Mouse (Mus musculus): ENCODE data around the gene Arpp19. TPM values are rescaled to one million over a fixed set of nuclear protein-coding genes. Genes with fewer than 3 reads are reported as not detected.

Gene Arpp19
- total and polyA plus RNA-seq, 2 experiments from 2014 or later, result 94.0 to 188 TPM

DNA sequence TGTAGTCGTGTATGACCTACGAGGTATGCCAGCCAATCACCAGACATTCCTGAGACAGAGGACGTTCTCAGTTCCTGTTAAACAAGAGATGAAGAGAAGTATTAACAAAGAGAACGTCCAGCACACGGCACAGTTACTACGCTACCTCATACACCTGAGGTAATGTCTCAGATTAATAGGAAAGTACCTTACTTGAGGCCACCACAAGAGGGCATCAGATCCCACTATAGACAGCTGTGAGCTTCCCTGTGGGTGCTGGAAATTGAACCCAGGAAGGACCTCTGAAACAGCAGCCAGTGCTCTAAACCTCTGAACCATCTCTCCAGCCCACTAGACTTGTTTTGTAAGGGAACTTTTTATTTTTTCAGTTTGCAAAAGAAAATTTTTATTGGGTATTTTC, 11.7 kb upstream of the Arpp19 start:
- H3K4me3 ChIP-seq (ENCODE audit: low read depth, low read length), result no peak overlapping the region
- WGBS, result 75% methylated on average over 6 of the region's 6 CpGs
- H3K36me3 ChIP-seq (ENCODE audit: insufficient read depth, low read length), result peaks cover 27% of the 10 kb centered on the region
- DNase-seq (ENCODE audit: low spot score) (no peak), ATAC-seq (ENCODE audit: low FRiP score) (no peak)
- no peak overlapping the region for H3K4me2 ChIP-seq (ENCODE audit: low read depth, low read length, poor library complexity, severe bottlenecking)
- H3K27me3 ChIP-seq (ENCODE audit: insufficient read depth, low read length), result no peaks in the 10 kb centered on the region
- H3K9ac ChIP-seq (replicated peaks; ENCODE audit: low read length, poor library complexity, severe bottlenecking), result no peak overlapping the region
- no peaks in the 10 kb centered on the region for H3K4me1 ChIP-seq (ENCODE audit: insufficient read depth, low read length)
- H3K27ac ChIP-seq (ENCODE audit: low read depth, low read length), result no peak overlapping the region
- no peaks in the 10 kb centered on the region for H3K9me3 ChIP-seq (ENCODE audit: low read length)
- peak; percentile 66 for TF ChIP-seq CTCF (IDR thresholded peaks at IDR 0.05)

DNA sequence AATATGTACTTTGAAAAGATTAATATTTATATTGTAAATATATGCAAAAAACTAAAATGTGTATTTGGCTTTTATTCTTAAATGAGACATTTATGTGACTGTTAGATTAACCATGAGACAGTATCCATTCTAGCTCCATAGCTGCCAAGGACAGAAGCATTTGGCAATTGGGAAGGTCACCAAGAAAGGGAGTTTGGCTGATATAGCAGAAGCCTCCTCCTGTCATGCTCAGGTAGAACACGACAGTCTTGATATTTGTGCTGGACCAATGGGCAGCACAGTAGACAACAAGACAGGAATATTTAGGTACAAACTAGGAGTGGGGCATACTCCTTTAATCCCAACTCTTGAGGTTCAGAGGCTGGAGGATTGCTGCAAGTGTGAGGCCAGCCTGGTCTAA, 5.0 kb upstream of the Arpp19 start:
- Histone ChIP-seq H3K9ac (replicated peaks; ENCODE audit: low read length, poor library complexity, severe bottlenecking) (no peak overlapping the region), H3K27me3 (ENCODE audit: insufficient read depth, low read length) (no peaks in the 10 kb centered on the region), H3K4me2 (ENCODE audit: low read depth, low read length, poor library complexity, severe bottlenecking) (no peak overlapping the region), H3K9me3 (ENCODE audit: low read length) (no peaks in the 10 kb centered on the region), H3K4me3 (ENCODE audit: low read depth, low read length) (no peak overlapping the region), H3K4me1 (ENCODE audit: insufficient read depth, low read length) (no peaks in the 10 kb centered on the region), H3K36me3 (ENCODE audit: insufficient read depth, low read length) (peaks cover 11% of the 10 kb centered on the region), H3K27ac (ENCODE audit: low read depth, low read length) (no peak overlapping the region)
- DNase-seq (ENCODE audit: low spot score) (no peak), ATAC-seq (ENCODE audit: low FRiP score) (no peak)
- WGBS, result 96% methylated on average over 1 of the region's 1 CpGs
- no peak for TF ChIP-seq CTCF (IDR thresholded peaks at IDR 0.05)

GRCm38 (mm10) chr9:75033141-75033540, 4.3 kb upstream of the Arpp19 start:
- no peaks in the 10 kb centered on the region for H3K4me1 ChIP-seq (ENCODE audit: insufficient read depth, low read length)
- 36% methylated on average over 7 of the region's 7 CpGs for whole genome bisulfite sequencing
- no peak overlapping the region for H3K4me3 ChIP-seq (ENCODE audit: low read depth, low read length)
- no peak for ATAC-seq (ENCODE audit: low FRiP score)
- H3K27ac ChIP-seq (ENCODE audit: low read depth, low read length), result no peak overlapping the region
- peak; percentile 50 for DNase-seq (ENCODE audit: low spot score)
- H3K9ac ChIP-seq (replicated peaks; ENCODE audit: low read length, poor library complexity, severe bottlenecking), result no peak overlapping the region
- no peaks in the 10 kb centered on the region for H3K9me3 ChIP-seq (ENCODE audit: low read length)
- H3K36me3 ChIP-seq (ENCODE audit: insufficient read depth, low read length), result peaks cover 10% of the 10 kb centered on the region
- peak; percentile 75 for TF ChIP-seq CTCF (IDR thresholded peaks at IDR 0.05)
- H3K27me3 ChIP-seq (ENCODE audit: insufficient read depth, low read length), result no peaks in the 10 kb centered on the region
- no peak overlapping the region for H3K4me2 ChIP-seq (ENCODE audit: low read depth, low read length, poor library complexity, severe bottlenecking)

DNA sequence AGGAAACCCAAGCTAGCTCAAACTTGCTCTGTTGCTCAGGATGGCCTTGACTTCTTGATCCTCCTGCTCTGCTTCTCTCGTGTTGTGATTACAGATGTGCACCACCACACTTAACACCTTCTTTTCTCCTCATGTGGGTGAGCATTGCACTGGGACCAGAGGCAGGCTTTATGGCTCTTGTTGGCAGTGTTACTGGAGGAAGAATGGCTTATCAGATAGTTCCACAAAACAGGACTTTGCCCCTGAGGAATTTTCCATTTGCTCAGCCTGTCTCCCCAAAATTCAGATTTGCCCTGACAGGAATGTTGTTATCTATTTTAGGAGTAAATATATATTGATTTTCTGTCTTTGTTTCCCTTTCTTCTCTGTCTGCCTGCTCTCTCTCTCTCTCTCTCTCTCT, 2.7 kb upstream of the Arpp19 start:
- no peak for ATAC-seq (ENCODE audit: low FRiP score)
- 67% methylated on average over 1 of the region's 1 CpGs for WGBS
- no peak for DNase-seq (ENCODE audit: low spot score)
- peaks cover 3% of the 10 kb centered on the region; the same call in 1 of the 2 replicates for H3K36me3 ChIP-seq (ENCODE audit: insufficient read depth, low read length)
- no peaks in the 10 kb centered on the region for H3K9me3 ChIP-seq (ENCODE audit: low read length)
- H3K27ac ChIP-seq (ENCODE audit: low read depth, low read length), result no peak overlapping the region
- H3K4me2 ChIP-seq (ENCODE audit: low read depth, low read length, poor library complexity, severe bottlenecking), result no peak overlapping the region
- H3K4me1 ChIP-seq (ENCODE audit: insufficient read depth, low read length), result no peaks in the 10 kb centered on the region
- H3K4me3 ChIP-seq (ENCODE audit: low read depth, low read length), result no peak overlapping the region
- no peak overlapping the region for H3K9ac ChIP-seq (replicated peaks; ENCODE audit: low read length, poor library complexity, severe bottlenecking)
- H3K27me3 ChIP-seq (ENCODE audit: insufficient read depth, low read length), result no peaks in the 10 kb centered on the region
- no peak for TF ChIP-seq CTCF (IDR thresholded peaks at IDR 0.05)

- Histone ChIP-seq H3K4me2 (ENCODE audit: low read depth, low read length, poor library complexity, severe bottlenecking) (no peak overlapping the region), H3K9me3 (ENCODE audit: low read length) (no peaks in the 10 kb centered on the region), H3K9ac (replicated peaks; ENCODE audit: low read length, poor library complexity, severe bottlenecking) (no peak overlapping the region), H3K4me1 (ENCODE audit: insufficient read depth, low read length) (no peaks in the 10 kb centered on the region), H3K27ac (ENCODE audit: low read depth, low read length) (no peak overlapping the region), H3K4me3 (ENCODE audit: low read depth, low read length) (no peak overlapping the region), H3K36me3 (ENCODE audit: insufficient read depth, low read length) (peaks cover 3% of the 10 kb centered on the region; the same call in 1 of the 2 replicates), H3K27me3 (ENCODE audit: insufficient read depth, low read length) (no peaks in the 10 kb centered on the region)
- TF ChIP-seq CTCF (IDR thresholded peaks at IDR 0.05), result no peak
- 82% methylated on average over 4 of the region's 4 CpGs for WGBS
- DNase-seq (ENCODE audit: low spot score), result no peak
- no peak for ATAC-seq (ENCODE audit: low FRiP score)
Measured at GRCm38 (mm10) chr9:75035944-75036343, 1.5 kb upstream of the Arpp19 start.

DNA sequence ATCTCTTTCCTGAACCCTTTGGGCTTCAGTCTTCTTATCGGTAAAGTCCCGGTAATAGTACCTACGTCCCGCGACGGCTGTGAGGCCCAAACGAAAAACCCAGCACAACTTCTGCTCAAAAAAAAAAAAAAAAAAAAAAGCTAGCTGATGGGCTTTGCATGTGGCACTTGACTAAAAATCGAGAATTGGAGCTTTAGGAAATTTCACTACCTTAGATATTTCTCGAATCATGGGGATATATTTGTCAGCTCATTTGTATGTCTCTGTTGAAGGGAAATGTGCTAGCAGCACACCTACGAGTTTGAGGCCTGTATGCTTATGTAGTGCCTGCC, 909 bp downstream of the Arpp19 start:
- TF ChIP-seq CTCF (IDR thresholded peaks at IDR 0.05), result no peak
- H3K4me3 ChIP-seq (ENCODE audit: low read depth, low read length), result peak overlapping the region; percentile 74
- no peaks in the 10 kb centered on the region for H3K4me1 ChIP-seq (ENCODE audit: insufficient read depth, low read length)
- no peaks in the 10 kb centered on the region for H3K36me3 ChIP-seq (ENCODE audit: insufficient read depth, low read length)
- H3K9me3 ChIP-seq (ENCODE audit: low read length), result no peaks in the 10 kb centered on the region
- no peak for DNase-seq (ENCODE audit: low spot score)
- no peaks in the 10 kb centered on the region for H3K27me3 ChIP-seq (ENCODE audit: insufficient read depth, low read length)
- H3K27ac ChIP-seq (ENCODE audit: low read depth, low read length), result no peak overlapping the region
- H3K4me2 ChIP-seq (ENCODE audit: low read depth, low read length, poor library complexity, severe bottlenecking), result peak overlapping the region; percentile 65
- WGBS, result 2% methylated on average over 10 of the region's 10 CpGs
- peak overlapping the region; percentile 75 for H3K9ac ChIP-seq (replicated peaks; ENCODE audit: low read length, poor library complexity, severe bottlenecking)
- no peak for ATAC-seq (ENCODE audit: low FRiP score)

Measured in midbrain, postnatal 0 days (tissue).